Mouse (Mus musculus): ENCODE data around the gene Snx29.

- no peak for TF ChIP-seq POLR2A (IDR thresholded peaks at IDR 0.05; ENCODE audit: insufficient read depth, low read depth, low read length)
- TF ChIP-seq CTCF (IDR thresholded peaks at IDR 0.05), result no peak
Observed at GRCm38 (mm10) chr16:11444626-11445025, 121.9 kb downstream of the Snx29 start.

Measured in heart, adult 2 months (tissue).